Mouse (Mus musculus): ENCODE measurements at regions not wholly inside any gene's neighbourhood (a gene's known extent, or its start where the extent isn't known, plus 50 kb on each side); places are given as distances from the start of the nearest gene placed in this dataset.

DNA sequence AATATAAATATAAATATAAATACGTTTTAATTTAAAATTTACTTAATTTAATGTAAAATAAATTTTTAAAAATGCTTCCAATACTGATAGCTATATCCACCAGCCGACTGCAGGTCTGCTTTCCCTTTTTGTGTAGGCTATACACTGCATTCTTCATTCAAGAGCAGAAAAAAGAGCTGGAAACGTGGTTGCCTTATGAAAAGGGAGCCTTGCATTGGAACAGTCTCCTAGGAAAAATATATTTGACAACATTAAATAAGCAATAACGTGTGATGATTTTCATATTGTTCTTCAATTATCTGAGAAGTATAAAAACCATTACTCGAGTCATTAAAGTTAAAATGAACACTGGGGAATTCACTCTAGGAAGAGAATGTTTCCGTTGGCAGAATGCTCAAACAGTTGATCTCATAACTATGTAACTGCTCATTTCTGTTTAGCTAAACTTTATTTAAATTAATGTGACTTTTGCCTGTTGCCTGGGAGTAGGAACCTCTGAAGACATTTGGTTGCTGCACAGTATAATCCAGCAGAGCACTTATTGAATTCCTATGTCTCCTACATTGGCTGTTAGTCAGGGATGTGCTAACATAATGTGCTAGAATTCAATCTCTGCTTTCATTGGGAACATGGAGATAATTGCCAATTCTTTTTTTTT lies 172.0 kb downstream of the Lurap1l start:
- no peaks in the 10 kb centered on the region for H3K27me3 ChIP-seq (ENCODE audit: control insufficient read depth, insufficient read depth, low read length)
- peak; percentile 84 for DNase-seq (ENCODE audit: low spot score)
- H3K27ac ChIP-seq (replicated peaks; ENCODE audit: low read depth, low read length): no peak overlapping the region
- ATAC-seq (ENCODE audit: low FRiP score, low read depth): peak; percentile 69
- no peak overlapping the region for H3K4me2 ChIP-seq (replicated peaks; ENCODE audit: low read depth, low read length, severe bottlenecking)
- no peaks in the 10 kb centered on the region for H3K36me3 ChIP-seq (ENCODE audit: control insufficient read depth, insufficient read depth, low read length)
- 47% methylated on average over 6 of the region's 6 CpGs for WGBS
- no peak for TF ChIP-seq POLR2A (IDR thresholded peaks at IDR 0.05; ENCODE audit: borderline replicate concordance, extremely low read depth, insufficient read depth, insufficient read length)
- H3K9me3 ChIP-seq (ENCODE audit: control insufficient read depth, low read length): no peaks in the 10 kb centered on the region
- H3K9ac ChIP-seq (ENCODE audit: low read depth, low read length, severe bottlenecking): no peak overlapping the region
- no peak overlapping the region for H3K4me3 ChIP-seq (replicated peaks; ENCODE audit: low read length)
- H3K4me1 ChIP-seq (ENCODE audit: control insufficient read depth, insufficient read depth, low read length): peaks cover 5% of the 10 kb centered on the region; the same call in 1 of the 2 replicates

DNA sequence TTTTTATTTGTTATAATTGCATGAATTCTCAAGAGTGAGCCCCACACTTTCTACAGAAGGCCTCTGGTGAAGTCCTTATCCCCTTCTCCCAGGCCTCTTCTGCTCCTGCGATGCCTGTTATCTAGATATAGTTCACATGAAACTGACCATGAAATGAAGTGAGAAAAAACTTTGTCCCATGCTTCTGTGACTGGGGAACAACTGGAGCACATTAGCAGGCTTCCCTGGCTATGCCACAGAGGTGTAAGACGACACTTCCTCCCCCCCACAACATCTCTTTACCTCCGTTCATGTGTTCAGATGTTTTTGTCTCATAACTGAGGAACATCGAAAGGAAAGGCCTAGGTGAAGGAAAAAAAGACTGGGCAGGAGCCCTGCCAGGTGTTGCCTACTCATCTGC lies 174.7 kb downstream of the Lurap1l start:
- H3K27ac ChIP-seq (replicated peaks; ENCODE audit: low read depth, low read length): no peak overlapping the region
- no peak for TF ChIP-seq POLR2A (IDR thresholded peaks at IDR 0.05; ENCODE audit: borderline replicate concordance, extremely low read depth, insufficient read depth, insufficient read length)
- DNase-seq (ENCODE audit: low spot score): no peak

DNA sequence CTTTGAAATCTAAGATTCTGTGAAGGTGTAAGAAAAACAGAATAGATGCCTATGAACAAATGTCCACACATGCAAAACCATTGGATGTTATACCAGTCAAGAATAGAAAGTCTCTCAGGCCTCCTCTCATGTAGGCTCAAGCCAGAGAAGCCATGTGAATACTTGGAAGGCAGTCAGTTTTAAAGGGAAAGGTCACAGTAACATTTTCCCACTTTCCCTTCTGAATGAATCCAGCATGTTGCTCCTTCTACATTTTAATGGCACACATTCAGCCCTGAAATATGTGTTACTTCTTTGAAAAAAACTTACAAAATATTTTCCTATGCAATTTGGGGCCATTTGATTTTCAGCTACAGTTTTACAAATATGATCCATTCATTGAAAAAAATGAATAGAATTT lies 186.1 kb downstream of the Lurap1l start:
- no peaks in the 10 kb centered on the region for H3K9me3 ChIP-seq (ENCODE audit: control insufficient read depth, low read length)
- no peaks in the 10 kb centered on the region; the same call in 1 of the 2 replicates for H3K4me1 ChIP-seq (ENCODE audit: control insufficient read depth, insufficient read depth, low read length)
- H3K4me2 ChIP-seq (replicated peaks; ENCODE audit: low read depth, low read length, severe bottlenecking): no peak overlapping the region
- ATAC-seq (ENCODE audit: low FRiP score, low read depth): no peak
- TF ChIP-seq POLR2A (IDR thresholded peaks at IDR 0.05; ENCODE audit: borderline replicate concordance, extremely low read depth, insufficient read depth, insufficient read length): no peak
- DNase-seq (ENCODE audit: low spot score): peak; percentile 51
- no peaks in the 10 kb centered on the region for H3K27me3 ChIP-seq (ENCODE audit: control insufficient read depth, insufficient read depth, low read length)
- no peak overlapping the region for H3K9ac ChIP-seq (ENCODE audit: low read depth, low read length, severe bottlenecking)
- H3K27ac ChIP-seq (replicated peaks; ENCODE audit: low read depth, low read length): no peak overlapping the region
- H3K4me3 ChIP-seq (replicated peaks; ENCODE audit: low read length): no peak overlapping the region
- H3K36me3 ChIP-seq (ENCODE audit: control insufficient read depth, insufficient read depth, low read length): no peaks in the 10 kb centered on the region

More for the DNA sequence above, 174.7 kb downstream of the Lurap1l start:
- Histone ChIP-seq H3K27me3 (ENCODE audit: control insufficient read depth, insufficient read depth, low read length) (no peaks in the 10 kb centered on the region), H3K9me3 (ENCODE audit: control insufficient read depth, low read length) (no peaks in the 10 kb centered on the region), H3K4me3 (replicated peaks; ENCODE audit: low read length) (no peak overlapping the region), H3K36me3 (ENCODE audit: control insufficient read depth, insufficient read depth, low read length) (no peaks in the 10 kb centered on the region), H3K4me2 (replicated peaks; ENCODE audit: low read depth, low read length, severe bottlenecking) (no peak overlapping the region), H3K9ac (ENCODE audit: low read depth, low read length, severe bottlenecking) (no peak overlapping the region), H3K4me1 (ENCODE audit: control insufficient read depth, insufficient read depth, low read length) (peaks cover 5% of the 10 kb centered on the region; the same call in 1 of the 2 replicates)
- 21% methylated on average over 4 of the region's 4 CpGs for WGBS
- ATAC-seq (ENCODE audit: low FRiP score, low read depth): peak; percentile 54; the same call in 1 of the 2 replicates

DNA sequence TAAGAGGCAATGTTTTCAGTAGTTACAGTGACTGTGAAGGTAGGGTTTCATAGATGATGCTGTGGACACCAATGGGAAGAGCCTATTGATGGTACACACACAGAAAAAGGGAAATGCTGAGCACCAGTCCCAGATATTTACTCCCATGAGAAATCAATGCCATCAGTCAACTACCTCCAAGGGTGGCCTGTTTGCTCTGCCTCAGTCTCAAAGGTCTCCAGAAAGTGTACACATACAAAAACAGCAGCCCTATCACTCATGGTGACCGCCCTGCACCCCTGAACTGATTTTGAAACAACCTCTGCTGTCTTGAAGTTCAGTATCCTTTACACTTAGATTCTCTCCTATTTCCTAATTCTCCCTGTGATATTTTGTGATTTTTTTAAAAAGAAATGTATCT lies 187.2 kb downstream of the Lurap1l start:
- Histone ChIP-seq H3K9me3 (ENCODE audit: control insufficient read depth, low read length) (no peaks in the 10 kb centered on the region), H3K4me2 (replicated peaks; ENCODE audit: low read depth, low read length, severe bottlenecking) (no peak overlapping the region), H3K36me3 (ENCODE audit: control insufficient read depth, insufficient read depth, low read length) (no peaks in the 10 kb centered on the region), H3K27ac (replicated peaks; ENCODE audit: low read depth, low read length) (no peak overlapping the region), H3K4me1 (ENCODE audit: control insufficient read depth, insufficient read depth, low read length) (no peaks in the 10 kb centered on the region; the same call in 1 of the 2 replicates), H3K27me3 (ENCODE audit: control insufficient read depth, insufficient read depth, low read length) (no peaks in the 10 kb centered on the region), H3K4me3 (replicated peaks; ENCODE audit: low read length) (no peak overlapping the region), H3K9ac (ENCODE audit: low read depth, low read length, severe bottlenecking) (no peak overlapping the region)
- TF ChIP-seq POLR2A (IDR thresholded peaks at IDR 0.05; ENCODE audit: borderline replicate concordance, extremely low read depth, insufficient read depth, insufficient read length): no peak
- WGBS: 86% methylated on average over 1 of the region's 1 CpGs
- no peak for ATAC-seq (ENCODE audit: low FRiP score, low read depth)
- DNase-seq (ENCODE audit: low spot score): no peak

DNA sequence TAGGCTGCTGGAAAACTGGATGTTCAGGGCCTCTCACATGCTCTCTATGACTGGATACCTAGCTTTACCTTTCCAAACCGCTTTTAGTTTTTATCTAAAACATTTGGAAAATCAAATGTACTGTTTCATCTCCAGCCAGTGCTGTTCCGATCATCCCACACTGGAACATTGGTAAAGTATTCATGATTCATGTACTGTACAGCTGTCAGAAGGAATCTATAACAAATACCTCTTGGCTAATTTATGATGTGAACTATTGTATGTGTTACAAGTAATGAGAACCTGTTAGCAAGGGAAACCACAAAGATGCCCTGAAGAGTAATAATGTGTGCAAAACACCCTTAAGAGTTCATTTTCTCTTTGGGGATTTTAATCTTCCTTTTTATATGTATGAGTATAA lies 190.6 kb downstream of the Lurap1l start:
- 49% methylated on average over 2 of the region's 2 CpGs for WGBS
- no peak overlapping the region for H3K4me3 ChIP-seq (replicated peaks; ENCODE audit: low read length)
- no peak overlapping the region for H3K4me2 ChIP-seq (replicated peaks; ENCODE audit: low read depth, low read length, severe bottlenecking)
- no peaks in the 10 kb centered on the region for H3K9me3 ChIP-seq (ENCODE audit: control insufficient read depth, low read length)
- H3K27ac ChIP-seq (replicated peaks; ENCODE audit: low read depth, low read length): no peak overlapping the region
- peak; percentile 54 for DNase-seq (ENCODE audit: low spot score)
- no peaks in the 10 kb centered on the region for H3K36me3 ChIP-seq (ENCODE audit: control insufficient read depth, insufficient read depth, low read length)
- ATAC-seq (ENCODE audit: low FRiP score, low read depth): peak; percentile 60; the same call in 1 of the 2 replicates
- H3K27me3 ChIP-seq (ENCODE audit: control insufficient read depth, insufficient read depth, low read length): no peaks in the 10 kb centered on the region
- no peak overlapping the region for H3K9ac ChIP-seq (ENCODE audit: low read depth, low read length, severe bottlenecking)
- no peak for TF ChIP-seq POLR2A (IDR thresholded peaks at IDR 0.05; ENCODE audit: borderline replicate concordance, extremely low read depth, insufficient read depth, insufficient read length)
- H3K4me1 ChIP-seq (ENCODE audit: control insufficient read depth, insufficient read depth, low read length): no peaks in the 10 kb centered on the region; the same call in 1 of the 2 replicates

Data from limb, embryonic 14.5 days (tissue).